Mouse (Mus musculus) liver, embryonic 12.5 days (tissue): ENCODE measurements around the gene Lrrfip1. TPM values are rescaled to one million over a fixed set of nuclear protein-coding genes. Genes with fewer than 3 reads are reported as not detected.
A peak's percentile ranks its signal among the peaks of the same experiment; 100 is the strongest.

Source experiments
- ATAC-seq: fragments of 200-750 bp; cut with Nextera tagmentation; 2 replicates; pipeline ENCODE4 v1.8.0; 2017; ENCODE audit warnings: moderate number of reproducible peaks, mild to moderate bottlenecking, moderate library complexity
- H3K27ac ChIP-seq: fragments of 300-500 bp; sonication (generic); 2 replicates; pipeline ENCODE4 v1.5.1; 2016; ENCODE audit warnings: mild to moderate bottlenecking
- H3K27me3 ChIP-seq: fragments of 300-500 bp; sonication (generic); replicated peaks from 2 replicates; pipeline ENCODE4 v1.6.1; 2016; ENCODE audit warnings: mild to moderate bottlenecking, moderate library complexity
- H3K36me3 ChIP-seq: fragments of 300-500 bp; sonication (generic); 2 replicates; pipeline ENCODE4 v1.6.1; 2016; ENCODE audit warnings: mild to moderate bottlenecking, moderate library complexity
- H3K4me1 ChIP-seq: fragments of 300-500 bp; sonication (generic); 2 replicates; pipeline ENCODE4 v1.6.1; 2016
- H3K4me2 ChIP-seq: fragments of 300-500 bp; sonication (generic); 2 replicates; pipeline ENCODE4 v1.6.1; 2016; ENCODE audit warnings: mild to moderate bottlenecking, moderate library complexity
- H3K4me3 ChIP-seq: fragments of 300-500 bp; sonication (generic); 2 replicates; pipeline ENCODE4 v1.5.1; 2016; ENCODE audit warnings: mild to moderate bottlenecking, moderate library complexity
- H3K9ac ChIP-seq: fragments of 300-500 bp; sonication (generic); 2 replicates; pipeline ENCODE4 v1.6.1; 2016; ENCODE audit warnings: mild to moderate bottlenecking, moderate library complexity
- H3K9me3 ChIP-seq: fragments of 300-500 bp; sonication (generic); replicated peaks from 2 replicates; pipeline ENCODE4 v1.6.1; 2016; ENCODE audit warnings: mild to moderate bottlenecking, moderate library complexity
- WGBS: fragments of 180-500 bp; shearing (Covaris S2); methylation state at CpG from one replicate; pipeline ENCODE4 v1.1.7; 2016; ENCODE audit not compliant: insufficient replicate concordance; 5-methylcytosine and 5-hydroxymethylcytosine counted together
- polyA plus RNA-seq: library from polyadenylated mRNA; unstranded; fragments of >200 nt; fragmentation: Nextera tagmentation; extraction: Ambion mirVana; gene quantifications from 2 replicates; pipeline ENCODE4 v1.2.1, GENCODE M21; 2016

Gene Lrrfip1
- polyA plus RNA-seq, 1 experiment from 2014 or later: 18.1 TPM

DNA sequence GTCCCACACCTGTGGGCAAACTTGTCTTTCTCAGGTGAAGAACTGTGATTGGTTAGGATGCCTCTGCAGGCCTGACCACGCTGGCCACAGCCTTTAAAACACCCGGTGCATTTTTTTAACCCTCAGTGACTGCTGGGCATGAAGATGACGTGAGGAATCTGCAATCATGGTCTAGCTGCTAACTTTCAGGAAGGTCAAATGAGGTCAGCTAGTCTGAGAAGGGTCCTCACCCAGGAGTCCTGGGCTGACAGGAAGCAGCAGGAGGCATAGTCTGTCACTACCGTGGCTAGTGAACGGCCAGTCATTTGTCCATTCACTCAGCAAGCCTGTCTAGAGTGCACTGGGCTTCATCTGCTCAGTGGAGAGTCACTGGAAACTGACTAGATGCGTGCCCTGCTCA lies 93.9 kb downstream of the Lrrfip1 start:
- Histone ChIP-seq H3K4me3 (no peak overlapping the region), H3K4me1 (peaks cover 53% of the 10 kb centered on the region), H3K36me3 (0 out of 2 replicates have a peak, but pooled peaks cover 3% of the 10 kb centered on the region), H3K27ac (no peak overlapping the region), H3K4me2 (no peak overlapping the region), H3K9me3 (no peaks in the 10 kb centered on the region), H3K9ac (no peak overlapping the region), H3K27me3 (no peaks in the 10 kb centered on the region)
- 43% methylated on average over 6 of the region's 6 CpGs for WGBS
- no peak for ATAC-seq

DNA sequence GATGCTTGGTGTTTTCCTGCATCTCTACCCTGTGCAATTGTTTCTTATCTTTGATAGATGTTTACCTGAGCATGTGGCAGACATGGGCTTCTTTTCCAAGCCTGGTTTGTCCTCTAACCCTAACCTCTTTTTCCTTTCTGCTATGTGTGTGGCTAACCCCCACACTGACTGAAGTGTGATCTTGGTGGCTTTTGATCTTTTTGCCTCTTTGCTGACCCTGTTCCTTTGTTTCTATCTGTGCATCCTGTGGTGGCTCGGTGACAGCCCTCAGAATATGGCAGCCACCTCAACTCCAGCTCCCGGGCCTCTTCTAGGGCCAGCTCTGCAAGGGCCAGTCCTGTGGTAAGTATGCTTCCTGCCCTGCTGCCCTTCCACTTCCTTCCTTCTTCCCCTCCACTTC lies 94.8 kb downstream of the Lrrfip1 start:
- H3K36me3 ChIP-seq: 0 out of 2 replicates have a peak, but pooled peaks cover 3% of the 10 kb centered on the region
- H3K4me3 ChIP-seq: no peak overlapping the region
- no peak overlapping the region for H3K9ac ChIP-seq
- no peaks in the 10 kb centered on the region for H3K9me3 ChIP-seq
- H3K4me2 ChIP-seq: no peak overlapping the region
- no peaks in the 10 kb centered on the region for H3K27me3 ChIP-seq
- WGBS: 30% methylated on average over 2 of the region's 2 CpGs
- ATAC-seq: no peak
- H3K27ac ChIP-seq: no peak overlapping the region
- H3K4me1 ChIP-seq: peaks cover 51% of the 10 kb centered on the region

DNA sequence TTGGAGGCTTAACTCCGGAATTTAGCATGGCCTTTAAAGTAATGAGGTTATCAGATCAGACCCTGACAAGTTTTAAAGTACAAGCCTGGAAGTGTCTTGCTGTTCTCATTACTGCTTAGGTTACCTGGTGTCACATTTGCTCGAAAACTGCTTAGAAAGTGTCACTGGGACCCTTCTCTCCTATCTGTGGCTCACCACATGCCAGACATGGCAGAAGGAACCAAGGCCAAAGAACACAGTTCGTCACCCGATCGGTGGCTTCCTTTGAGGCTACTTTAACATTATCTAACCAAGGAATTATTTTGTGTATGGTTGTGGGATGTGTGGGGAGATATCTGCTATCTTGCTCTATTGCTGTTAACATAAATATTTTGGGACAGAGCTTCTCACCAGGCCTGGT lies 95.5 kb downstream of the Lrrfip1 start:
- H3K27ac ChIP-seq: no peak overlapping the region
- no peaks in the 10 kb centered on the region for H3K27me3 ChIP-seq
- no peak overlapping the region for H3K9ac ChIP-seq
- WGBS: 32% methylated on average over 5 of the region's 5 CpGs
- H3K36me3 ChIP-seq: 0 out of 2 replicates have a peak, but pooled peaks cover 2% of the 10 kb centered on the region
- H3K9me3 ChIP-seq: no peaks in the 10 kb centered on the region
- no peak overlapping the region for H3K4me2 ChIP-seq
- ATAC-seq: no peak
- no peak overlapping the region for H3K4me3 ChIP-seq
- H3K4me1 ChIP-seq: peaks cover 55% of the 10 kb centered on the region

DNA sequence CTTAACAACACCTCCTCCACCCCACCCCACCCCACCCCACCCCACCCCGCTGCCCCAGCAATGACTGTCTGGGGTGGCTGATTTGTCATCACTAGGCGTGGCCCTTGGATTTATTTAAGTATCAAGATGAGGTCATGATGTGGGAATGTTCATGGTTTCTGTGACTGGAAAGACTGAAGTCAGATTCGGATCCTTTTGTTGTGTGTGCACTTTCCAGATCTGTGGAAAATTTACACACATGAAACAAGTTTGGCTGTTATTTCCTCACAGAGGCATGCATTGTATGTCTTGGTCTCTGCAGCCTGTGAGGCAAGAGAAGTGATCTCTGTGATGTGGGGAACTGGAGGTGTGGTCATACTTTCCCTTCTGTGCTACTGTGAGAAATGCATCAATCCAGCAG lies 96.7 kb downstream of the Lrrfip1 start:
- no peaks in the 10 kb centered on the region for H3K9me3 ChIP-seq
- H3K27me3 ChIP-seq: no peaks in the 10 kb centered on the region
- peaks cover 55% of the 10 kb centered on the region for H3K4me1 ChIP-seq
- H3K27ac ChIP-seq: no peak overlapping the region; the same call in 1 of the 2 replicates
- no peak overlapping the region for H3K9ac ChIP-seq
- no peaks in the 10 kb centered on the region for H3K36me3 ChIP-seq
- no peak overlapping the region for H3K4me2 ChIP-seq
- H3K4me3 ChIP-seq: no peak overlapping the region
- whole genome bisulfite sequencing: 56% methylated on average over 3 of the region's 3 CpGs
- no peak for ATAC-seq

DNA sequence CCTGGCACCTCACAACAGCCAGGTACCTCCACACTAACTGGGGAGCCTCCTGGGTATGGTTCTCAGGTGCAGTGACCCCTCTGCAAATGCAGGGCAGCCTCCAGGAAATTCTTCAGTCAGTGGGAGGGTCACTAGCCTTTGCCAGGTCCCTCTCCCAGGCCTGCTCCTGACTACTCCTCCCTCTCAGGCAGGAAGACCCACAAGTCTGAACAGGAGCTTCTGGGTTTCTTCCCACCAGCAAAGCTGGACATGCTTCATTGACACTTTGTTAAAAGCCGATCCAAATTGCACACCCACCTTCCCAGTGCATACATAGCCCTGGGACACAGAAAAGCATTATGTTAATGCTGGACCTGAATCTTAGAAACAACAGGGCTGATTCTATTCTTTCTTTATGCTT lies 97.3 kb downstream of the Lrrfip1 start:
- no peak overlapping the region for H3K9ac ChIP-seq
- H3K27me3 ChIP-seq: no peaks in the 10 kb centered on the region
- no peak overlapping the region for H3K4me3 ChIP-seq
- H3K4me1 ChIP-seq: peaks cover 55% of the 10 kb centered on the region
- H3K36me3 ChIP-seq: no peaks in the 10 kb centered on the region
- WGBS: 67% methylated on average over 1 of the region's 1 CpGs
- H3K4me2 ChIP-seq: no peak overlapping the region
- no peak overlapping the region; the same call in 1 of the 2 replicates for H3K27ac ChIP-seq
- no peak for ATAC-seq
- no peaks in the 10 kb centered on the region for H3K9me3 ChIP-seq

DNA sequence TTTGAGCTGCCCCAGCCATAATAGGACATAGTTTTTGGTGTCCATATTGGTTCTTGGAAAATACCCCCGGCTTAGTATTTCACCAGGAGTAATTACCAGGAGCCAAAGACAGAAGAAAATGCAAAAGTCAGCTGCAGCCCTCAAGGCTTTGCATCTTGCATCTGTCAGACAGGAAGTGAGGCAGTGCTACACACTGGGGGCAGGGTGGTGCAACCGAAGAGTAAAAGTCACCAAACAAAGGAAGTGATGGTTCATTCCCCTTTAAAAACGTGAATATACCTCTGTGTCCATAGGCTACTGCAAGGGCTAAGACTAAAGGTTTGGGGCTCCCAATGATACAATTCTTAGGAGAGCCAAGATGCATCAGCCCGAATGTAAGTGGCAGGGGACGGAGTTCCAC lies 98.0 kb downstream of the Lrrfip1 start:
- peaks cover 4% of the 10 kb centered on the region; the same call in 1 of the 2 replicates for H3K36me3 ChIP-seq

DNA sequence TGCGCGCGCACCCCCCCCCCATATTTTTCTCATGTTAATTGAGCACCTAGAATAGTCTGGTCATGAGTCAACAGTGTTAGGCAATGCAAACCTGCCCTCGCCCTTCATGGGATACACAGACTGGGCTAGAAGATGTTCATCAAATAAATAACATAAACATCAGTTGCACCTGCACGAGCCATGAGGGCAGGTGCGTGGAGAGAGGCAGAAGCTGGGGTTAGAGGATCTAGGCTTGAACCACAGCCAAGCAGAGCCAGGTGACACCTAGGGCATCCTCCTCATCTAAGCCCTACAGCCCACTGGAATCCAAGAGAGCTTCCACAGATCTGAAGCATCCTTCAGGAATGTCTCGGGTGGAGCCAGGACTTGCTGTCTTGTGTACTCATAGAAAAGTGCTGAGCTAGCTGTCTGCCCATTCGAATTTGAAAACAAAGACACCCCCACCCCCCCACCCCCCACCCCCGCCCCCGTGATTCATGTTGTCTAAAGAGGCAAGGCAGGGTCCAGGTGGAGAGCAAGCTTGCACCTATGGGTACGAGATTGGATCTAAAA lies 98.8 kb downstream of the Lrrfip1 start:
- H3K27me3 ChIP-seq: no peaks in the 10 kb centered on the region
- no peak for ATAC-seq
- H3K27ac ChIP-seq: no peak overlapping the region
- H3K4me2 ChIP-seq: no peak overlapping the region
- H3K36me3 ChIP-seq: peaks cover 4% of the 10 kb centered on the region; the same call in 1 of the 2 replicates
- H3K9ac ChIP-seq: no peak overlapping the region
- WGBS: 73% methylated on average over 11 of the region's 11 CpGs
- peaks cover 50% of the 10 kb centered on the region for H3K4me1 ChIP-seq
- no peak overlapping the region for H3K4me3 ChIP-seq
- H3K9me3 ChIP-seq: no peaks in the 10 kb centered on the region

More for the DNA sequence above, 98.0 kb downstream of the Lrrfip1 start:
- Histone ChIP-seq H3K27ac (no peak overlapping the region), H3K9me3 (no peaks in the 10 kb centered on the region), H3K4me3 (no peak overlapping the region), H3K9ac (no peak overlapping the region), H3K4me2 (no peak overlapping the region), H3K4me1 (peaks cover 55% of the 10 kb centered on the region), H3K27me3 (no peaks in the 10 kb centered on the region)
- 51% methylated on average over 5 of the region's 5 CpGs for WGBS
- no peak for ATAC-seq

DNA sequence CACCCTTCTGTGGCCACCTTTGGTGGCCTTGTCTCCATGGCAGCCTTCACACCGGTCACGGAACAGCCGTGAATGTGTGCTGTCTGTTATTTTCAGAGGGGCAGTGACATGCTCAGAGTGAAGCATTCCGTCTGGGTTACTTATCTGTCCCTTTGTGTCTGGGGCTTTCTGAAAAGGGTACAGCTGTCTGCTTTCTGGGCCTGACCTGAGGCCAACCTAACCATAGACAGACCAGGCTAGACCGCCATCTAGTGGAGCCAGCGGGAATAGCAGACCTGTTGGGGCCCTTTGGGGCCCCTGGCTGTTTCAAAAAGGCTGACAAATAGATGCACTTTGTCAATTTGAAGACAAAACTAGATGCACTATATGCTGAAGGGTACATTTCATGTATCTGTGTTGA lies 100.3 kb downstream of the Lrrfip1 start:
- H3K4me3 ChIP-seq: no peak overlapping the region
- H3K9ac ChIP-seq: no peak overlapping the region
- H3K4me2 ChIP-seq: no peak overlapping the region
- H3K4me1 ChIP-seq: peaks cover 39% of the 10 kb centered on the region
- H3K27ac ChIP-seq: no peak overlapping the region
- 19% methylated on average over 6 of the region's 6 CpGs for WGBS
- no peaks in the 10 kb centered on the region for H3K27me3 ChIP-seq
- peaks cover 14% of the 10 kb centered on the region for H3K36me3 ChIP-seq
- peak; percentile 41 for ATAC-seq
- H3K9me3 ChIP-seq: no peaks in the 10 kb centered on the region

DNA sequence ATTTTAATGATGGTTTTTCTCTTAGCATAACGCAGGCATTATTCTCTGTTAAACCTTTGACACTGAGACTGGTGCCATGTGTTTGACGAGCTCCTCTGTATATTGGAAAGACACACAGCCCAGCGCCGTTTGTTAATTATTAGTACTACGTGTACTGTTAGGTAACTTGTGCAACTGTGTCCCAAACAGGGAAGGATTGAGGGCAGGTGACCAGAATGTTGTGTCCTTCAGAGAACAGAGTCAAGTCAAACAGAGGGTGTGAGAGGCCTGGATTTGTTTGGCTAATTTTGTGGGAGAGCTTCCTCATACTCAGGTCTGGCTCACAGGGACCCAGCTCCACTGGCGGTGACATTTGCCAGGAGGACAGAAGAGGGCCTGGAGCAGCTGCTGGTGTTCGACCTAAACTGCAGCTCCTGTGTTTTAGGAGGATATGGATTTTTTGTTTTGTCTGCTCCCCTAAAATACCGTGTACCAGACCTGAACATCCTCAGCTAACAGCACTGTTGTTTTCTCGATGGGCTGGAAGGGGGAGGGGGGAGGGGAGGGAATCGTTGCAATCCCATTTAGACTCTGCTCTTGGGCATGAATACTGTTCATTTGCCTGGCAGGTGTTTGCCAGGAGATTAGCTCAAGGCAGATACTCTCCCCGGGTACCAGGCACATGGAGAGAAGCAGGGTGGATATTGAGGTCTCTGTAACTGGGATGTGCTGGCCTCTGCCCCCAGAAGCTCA lies 103.3 kb downstream of the Lrrfip1 start:
- Histone ChIP-seq H3K9ac (no peak overlapping the region), H3K4me3 (no peak overlapping the region), H3K27ac (no peak overlapping the region), H3K27me3 (no peaks in the 10 kb centered on the region), H3K36me3 (peaks cover 36% of the 10 kb centered on the region), H3K4me1 (0 out of 2 replicates have a peak, but pooled peaks cover 9% of the 10 kb centered on the region), H3K4me2 (no peak overlapping the region), H3K9me3 (no peaks in the 10 kb centered on the region)
- ATAC-seq: peak; percentile 34; the same call in 1 of the 2 replicates
- 68% methylated on average over 11 of the region's 11 CpGs for WGBS

DNA sequence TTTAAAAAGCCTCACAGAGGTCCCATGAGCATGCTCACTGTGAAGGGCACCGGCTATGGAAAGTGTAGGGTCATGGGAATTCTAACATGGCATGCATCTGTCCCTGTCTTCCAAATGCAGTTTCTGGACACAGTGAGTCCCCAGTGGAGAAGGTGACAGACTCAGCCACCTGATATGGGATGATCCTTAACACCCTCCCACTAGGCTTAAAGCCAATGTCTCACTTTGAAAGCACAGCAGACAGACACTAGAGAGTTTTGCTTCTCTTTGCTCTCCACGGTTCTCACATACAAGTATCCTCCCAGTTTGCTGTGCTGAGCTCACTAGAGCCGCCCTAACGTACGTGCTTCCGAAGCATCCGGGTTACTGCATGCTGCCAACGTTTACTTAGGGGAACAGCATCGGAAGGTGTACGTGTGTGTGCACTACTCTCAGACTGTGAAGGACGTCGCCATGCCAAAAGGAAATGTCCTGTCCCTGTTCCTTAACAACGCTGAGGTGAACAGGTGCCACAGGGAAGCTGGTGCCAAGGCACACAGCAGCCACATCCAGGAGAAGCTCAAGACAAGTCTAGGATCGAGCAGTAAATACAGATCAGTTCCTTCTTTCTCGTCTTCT lies 104.9 kb downstream of the Lrrfip1 start:
- H3K4me2 ChIP-seq: no peak overlapping the region
- H3K36me3 ChIP-seq: peaks cover 37% of the 10 kb centered on the region
- H3K9ac ChIP-seq: no peak overlapping the region
- 0 out of 2 replicates have a peak, but pooled peaks cover 3% of the 10 kb centered on the region for H3K4me1 ChIP-seq
- no peaks in the 10 kb centered on the region for H3K27me3 ChIP-seq
- WGBS: 78% methylated on average over 15 of the region's 15 CpGs
- no peak for ATAC-seq
- no peak overlapping the region for H3K27ac ChIP-seq
- no peaks in the 10 kb centered on the region for H3K9me3 ChIP-seq
- H3K4me3 ChIP-seq: no peak overlapping the region

DNA sequence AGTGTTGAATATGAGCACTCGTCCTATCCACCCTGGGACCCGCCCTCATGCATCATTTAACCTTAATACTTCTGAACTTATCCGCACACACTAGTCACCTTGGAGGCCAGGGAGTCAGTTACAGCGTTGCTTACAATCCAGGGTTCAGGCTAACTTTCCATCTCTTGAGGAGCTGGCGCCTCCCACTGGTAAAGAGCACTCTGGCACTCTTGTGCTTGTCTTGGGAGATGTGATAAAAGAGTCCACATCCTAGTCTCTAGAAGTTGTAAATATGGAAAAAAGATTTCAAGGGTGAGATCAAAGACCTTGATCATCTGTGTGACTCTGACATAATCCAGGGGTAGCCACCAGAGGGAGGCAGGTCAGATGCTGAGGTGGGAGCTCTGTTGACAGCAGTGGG lies 109.0 kb downstream of the Lrrfip1 start:
- peaks cover 43% of the 10 kb centered on the region for H3K36me3 ChIP-seq

DNA sequence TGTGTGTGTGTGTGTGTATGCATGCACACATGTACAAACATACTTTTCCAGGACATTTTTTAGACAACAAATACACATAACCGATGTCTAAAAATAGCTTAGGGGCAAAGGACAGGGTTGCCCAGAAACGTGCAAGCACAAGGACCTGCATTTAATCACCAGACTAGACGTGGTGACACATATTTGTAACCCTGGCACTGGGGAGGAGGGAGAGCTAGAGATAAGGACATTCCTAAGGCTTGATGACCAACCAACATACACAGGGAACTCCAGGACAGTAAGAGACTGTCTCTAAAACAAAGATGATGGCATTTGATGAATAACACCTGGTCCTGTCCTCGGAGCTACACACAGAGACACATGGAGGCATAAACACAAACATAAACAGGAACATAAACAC lies 110.8 kb downstream of the Lrrfip1 start:
- H3K9me3 ChIP-seq: no peaks in the 10 kb centered on the region
- no peak overlapping the region for H3K4me2 ChIP-seq
- peaks cover 38% of the 10 kb centered on the region for H3K36me3 ChIP-seq
- no peak overlapping the region for H3K9ac ChIP-seq
- H3K4me1 ChIP-seq: no peaks in the 10 kb centered on the region
- H3K27ac ChIP-seq: no peak overlapping the region
- no peaks in the 10 kb centered on the region for H3K27me3 ChIP-seq
- 56% methylated on average over 4 of the region's 4 CpGs for WGBS
- no peak for ATAC-seq
- H3K4me3 ChIP-seq: no peak overlapping the region

More for the DNA sequence above, 109.0 kb downstream of the Lrrfip1 start:
- WGBS: 59% methylated on average over 5 of the region's 5 CpGs
- no peak overlapping the region for H3K4me3 ChIP-seq
- H3K9ac ChIP-seq: no peak overlapping the region
- no peak overlapping the region for H3K27ac ChIP-seq
- H3K9me3 ChIP-seq: no peaks in the 10 kb centered on the region
- ATAC-seq: no peak
- no peaks in the 10 kb centered on the region for H3K27me3 ChIP-seq
- no peaks in the 10 kb centered on the region for H3K4me1 ChIP-seq
- H3K4me2 ChIP-seq: no peak overlapping the region
